ENCODE assay signal across 8 mouse cellular contexts in the genomic region with DNA sequence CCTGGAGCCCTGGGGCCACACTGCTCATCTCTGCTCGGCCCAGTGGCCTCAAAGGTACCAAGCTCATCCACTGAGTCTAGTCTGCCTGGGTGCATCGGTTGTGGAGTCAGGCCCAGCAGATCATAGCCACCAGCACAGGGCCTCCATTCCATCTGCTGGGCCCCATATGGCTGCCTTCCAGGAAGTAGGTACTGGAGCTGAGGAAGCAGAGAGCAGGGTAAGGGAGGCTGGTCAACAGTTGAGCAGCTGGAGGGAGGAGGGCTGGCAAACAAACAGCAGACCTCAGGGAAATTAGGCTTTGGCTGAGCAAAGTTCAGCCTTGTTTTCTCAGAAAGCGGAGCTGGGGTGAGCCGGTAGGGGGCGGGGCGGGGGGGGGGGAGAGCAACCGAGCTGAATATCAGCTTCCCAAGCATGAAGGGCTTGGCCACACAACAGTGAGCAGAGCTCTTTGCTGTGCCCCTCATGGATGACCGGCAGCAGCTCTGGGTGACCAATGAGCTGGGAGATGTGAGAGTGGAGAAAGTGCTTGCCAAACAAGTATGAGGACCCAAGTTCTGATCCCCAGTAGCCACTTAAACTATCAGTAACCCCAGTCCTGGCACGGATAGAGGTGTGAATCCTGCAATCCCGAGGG.
DNase-seq lines count a peak whose midpoint lies in the region; ATAC-seq lines count a peak whose summit lies in the region.

No protein-coding gene starts in this region.

- H3K9me3 ChIP-seq in embryonic facial prominence, embryonic 10.5 days = no peaks in the 10 kb centered on the region
- no peaks in the 10 kb centered on the region for H3K9me3 ChIP-seq in heart, embryonic 14.5 days (ENCODE audit: control insufficient read depth, low read length)

- H3K4me2 ChIP-seq in heart, embryonic 14.5 days (ENCODE audit: low read length) = no peak overlapping the region

- H3K4me3 ChIP-seq in embryonic facial prominence, embryonic 10.5 days = no peak overlapping the region
- H3K4me3 ChIP-seq in heart, embryonic 14.5 days (ENCODE audit: control insufficient read depth in 1 of 2, insufficient read depth in 1 of 2, low read depth in 1 of 2, low read length in 2 of 2) = no peak overlapping the region

- 42% methylated on average over 10 of the region's 10 CpGs for WGBS in embryonic facial prominence, embryonic 10.5 days
- 59% methylated on average over 9 of the region's 10 CpGs for whole genome bisulfite sequencing in heart, embryonic 14.5 days

- ATAC-seq in heart, embryonic 14.5 days (ENCODE audit: insufficient number of reproducible peaks, insufficient read depth, low FRiP score, low read depth) = no peak
- peak; percentile 50 for ATAC-seq in megakaryocyte-erythroid progenitor cell, adult 5-6 weeks (replicated peaks; ENCODE audit: low FRiP score, low TSS enrichment, poor library complexity, severe bottlenecking)

- DNase-seq in heart, adult 11 months = peak; percentile 98
- no peak for DNase-seq in heart, postnatal 25 days (ENCODE audit: low spot score)
- peak; percentile 79 for DNase-seq in embryonic facial prominence, embryonic 10.5 days (ENCODE audit: low spot score)
- DNase-seq in kidney, postnatal 10 days = peak; percentile 80
- no peak for DNase-seq in T-cell, adult 2 months (ENCODE audit: low spot score)
- no peak for DNase-seq in left cerebral cortex, adult 11 months (ENCODE audit: low spot score)

- H3K27me3 ChIP-seq in embryonic facial prominence, embryonic 10.5 days (replicated peaks; ENCODE audit: low read depth, poor library complexity, severe bottlenecking) = no peaks in the 10 kb centered on the region
- no peaks in the 10 kb centered on the region for H3K27me3 ChIP-seq in heart, embryonic 14.5 days (ENCODE audit: control insufficient read depth, insufficient read depth, low read length)

- intact Hi-C loops in heart, postnatal 25 days (cut with DNase I) = no loop called here

- peaks cover 54% of the 10 kb centered on the region for H3K4me1 ChIP-seq in embryonic facial prominence, embryonic 10.5 days
- H3K4me1 ChIP-seq in heart, embryonic 14.5 days (ENCODE audit: control insufficient read depth in 2 of 2, insufficient read depth in 2 of 2, low read length in 2 of 2) = peaks cover 39 to 49% of the 10 kb centered on the region in 2 experiments

- no peaks in the 10 kb centered on the region for H3K36me3 ChIP-seq in embryonic facial prominence, embryonic 10.5 days (replicated peaks)
- no peaks in the 10 kb centered on the region for H3K36me3 ChIP-seq in heart, embryonic 14.5 days (ENCODE audit: control insufficient read depth, insufficient read depth, low read length)

- H3K27ac ChIP-seq in embryonic facial prominence, embryonic 10.5 days (replicated peaks) = peak overlapping the region; percentile 97
- peak overlapping the region; percentile 41 to 49 for H3K27ac ChIP-seq in heart, embryonic 14.5 days (replicated peaks in 1 of 2; ENCODE audit: control insufficient read depth in 1 of 2, insufficient read depth in 1 of 2, low read depth in 2 of 2, low read length in 2 of 2)

- H3K9ac ChIP-seq in heart, embryonic 14.5 days (ENCODE audit: low read length) = no peak overlapping the region

Comparison
In these comparisons a context has a peak if more than half of its experiments do, and no peak if none do; other contexts are left out.
1. DNase-seq: peak in heart, adult 11 months (single experiment), embryonic facial prominence, embryonic 10.5 days (single experiment) and kidney, postnatal 10 days (single experiment); none in heart, postnatal 25 days (single experiment), T-cell, adult 2 months (single experiment) and left cerebral cortex, adult 11 months (single experiment).